Mouse (Mus musculus): ENCODE data around the gene Prrt4.

DNA sequence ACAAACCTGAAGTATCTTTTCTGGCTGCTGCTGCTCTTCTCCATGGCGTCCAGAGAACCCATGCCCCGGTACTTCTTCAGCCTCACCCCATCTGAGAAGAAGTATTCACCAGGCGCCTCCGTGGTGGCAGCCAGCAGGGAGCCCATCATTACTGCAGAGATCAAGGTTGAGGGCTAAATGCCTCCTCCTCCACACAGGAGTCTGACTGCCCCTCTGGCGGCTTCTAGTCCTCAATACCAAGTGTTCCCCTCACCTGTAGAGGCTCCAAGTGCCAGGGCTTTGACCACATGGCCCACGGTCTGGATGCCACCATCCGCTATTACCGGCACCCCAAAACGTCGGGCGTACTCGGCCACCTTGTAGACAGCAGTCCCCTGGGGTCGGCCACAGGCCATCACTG lies 23.7 kb upstream of the Prrt4 start:
- TF ChIP-seq CTCF (IDR thresholded peaks at IDR 0.05; ENCODE audit: low read depth) = no peak
- no peak for TF ChIP-seq EP300 (IDR thresholded peaks at IDR 0.05; ENCODE audit: low read depth)

Measured in liver, postnatal 0 days (tissue).